Mouse (Mus musculus) adrenal gland (tissue): ENCODE results near the gene Alk.

ENCODE experiments used
- intact Hi-C: fragments of 180-260 bp; cut with DNase I; formaldehyde crosslinking; loops from one replicate; pipeline ENCODE4 v1.15.1; 2025

Alk gene

GRCm38 (mm10) chr17:71909107-71909506 lies 695.3 kb downstream of the Alk start:
- intact Hi-C loops = loop anchor here (5.0 kb wide), 1 partner anchor 333 kb away; no protein-coding TSS in a partner anchor

DNA sequence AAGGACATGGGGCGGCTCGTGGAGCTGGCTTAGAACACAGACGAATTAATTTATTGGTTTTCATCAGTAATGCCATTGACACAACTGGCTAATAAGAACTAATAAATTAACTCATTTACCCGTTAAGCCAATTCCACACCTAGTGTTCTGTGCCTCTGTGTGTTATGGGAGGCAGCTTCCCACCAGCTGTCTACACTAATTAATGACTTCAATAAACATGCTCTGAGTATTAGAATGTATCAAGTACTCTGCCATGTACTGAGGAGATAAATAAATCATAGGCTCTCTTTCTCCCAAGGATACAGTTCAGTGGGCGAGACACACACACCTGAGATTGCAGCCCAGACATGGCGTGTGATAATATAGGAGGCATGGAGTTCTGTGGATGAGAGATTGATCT lies 723.1 kb downstream of the Alk start:
- intact Hi-C loops = no loop called here

- intact Hi-C loops = loop anchor here (2.0 to 10.0 kb wide), 2 partner anchors 181 to 213 kb away; no protein-coding TSS in a partner anchor
Measured at GRCm38 (mm10) chr17:71875492-71875891, 728.9 kb downstream of the Alk start.

- intact Hi-C loops = loop anchor here (2.0 to 10.0 kb wide), 3 partner anchors 180 to 322 kb away; partner anchors contain the start of gene Spdya
Measured at GRCm38 (mm10) chr17:71874795-71875194, 729.6 kb downstream of the Alk start.

DNA sequence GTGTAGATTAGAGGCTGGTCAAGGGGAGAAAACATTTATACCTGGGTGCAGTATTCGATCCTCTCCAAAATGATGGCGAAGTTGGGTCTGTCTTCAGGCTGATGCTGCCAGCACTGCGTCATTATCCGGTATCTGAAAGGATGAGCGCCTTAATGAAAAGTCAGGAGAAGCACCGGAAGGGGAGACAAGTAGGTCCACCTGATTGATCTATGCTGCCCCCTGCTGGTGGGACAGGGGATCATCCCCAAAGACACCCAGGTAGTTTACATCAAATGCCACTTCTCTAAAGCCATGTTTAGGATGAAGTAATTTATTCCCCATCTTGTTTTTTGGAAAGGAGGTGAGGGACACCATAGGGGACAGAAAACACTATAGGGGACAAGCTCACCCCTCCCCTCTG lies 730.4 kb downstream of the Alk start:
- intact Hi-C loops = loop anchor here (2.0 to 10.0 kb wide), 3 partner anchors 179 to 322 kb away; partner anchors contain the start of gene Spdya

DNA sequence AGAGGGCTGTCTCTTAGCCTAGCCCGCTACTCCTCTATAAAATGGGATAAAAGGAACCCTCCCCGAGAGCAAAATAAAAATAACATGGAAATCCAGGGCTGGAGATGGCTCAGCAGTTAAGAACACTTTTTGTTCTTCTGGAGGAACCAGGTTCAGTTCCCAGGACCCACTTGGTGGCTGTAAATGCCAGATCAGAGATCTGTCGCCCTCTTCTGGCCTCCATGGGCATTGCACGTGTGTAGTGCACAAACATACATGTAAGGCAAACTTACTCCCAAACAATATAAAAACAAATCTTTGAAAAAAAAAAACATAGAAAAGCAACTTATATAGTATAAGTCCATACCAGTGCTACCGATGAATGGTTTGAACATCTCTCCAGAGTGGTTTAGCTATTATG lies 731.5 kb downstream of the Alk start:
- intact Hi-C loops = loop anchor here (5.0 to 10.0 kb wide), 2 partner anchors 178 to 321 kb away; partner anchors contain the start of gene Spdya

- intact Hi-C loops = loop anchor here (5.0 to 10.0 kb wide), 2 partner anchors 177 to 320 kb away; partner anchors contain the start of gene Spdya
Measured at GRCm38 (mm10) chr17:71871981-71872380, 732.4 kb downstream of the Alk start.

- intact Hi-C loops = loop anchor here (5.0 to 10.0 kb wide), 2 partner anchors 176 to 318 kb away; partner anchors contain the start of gene Spdya
Measured at GRCm38 (mm10) chr17:71870641-71871040, 733.8 kb downstream of the Alk start.

- intact Hi-C loops = loop anchor here (5.0 to 10.0 kb wide), 2 partner anchors 175 to 318 kb away; partner anchors contain the start of gene Spdya
Measured at GRCm38 (mm10) chr17:71870232-71870621, 734.2 kb downstream of the Alk start.

DNA sequence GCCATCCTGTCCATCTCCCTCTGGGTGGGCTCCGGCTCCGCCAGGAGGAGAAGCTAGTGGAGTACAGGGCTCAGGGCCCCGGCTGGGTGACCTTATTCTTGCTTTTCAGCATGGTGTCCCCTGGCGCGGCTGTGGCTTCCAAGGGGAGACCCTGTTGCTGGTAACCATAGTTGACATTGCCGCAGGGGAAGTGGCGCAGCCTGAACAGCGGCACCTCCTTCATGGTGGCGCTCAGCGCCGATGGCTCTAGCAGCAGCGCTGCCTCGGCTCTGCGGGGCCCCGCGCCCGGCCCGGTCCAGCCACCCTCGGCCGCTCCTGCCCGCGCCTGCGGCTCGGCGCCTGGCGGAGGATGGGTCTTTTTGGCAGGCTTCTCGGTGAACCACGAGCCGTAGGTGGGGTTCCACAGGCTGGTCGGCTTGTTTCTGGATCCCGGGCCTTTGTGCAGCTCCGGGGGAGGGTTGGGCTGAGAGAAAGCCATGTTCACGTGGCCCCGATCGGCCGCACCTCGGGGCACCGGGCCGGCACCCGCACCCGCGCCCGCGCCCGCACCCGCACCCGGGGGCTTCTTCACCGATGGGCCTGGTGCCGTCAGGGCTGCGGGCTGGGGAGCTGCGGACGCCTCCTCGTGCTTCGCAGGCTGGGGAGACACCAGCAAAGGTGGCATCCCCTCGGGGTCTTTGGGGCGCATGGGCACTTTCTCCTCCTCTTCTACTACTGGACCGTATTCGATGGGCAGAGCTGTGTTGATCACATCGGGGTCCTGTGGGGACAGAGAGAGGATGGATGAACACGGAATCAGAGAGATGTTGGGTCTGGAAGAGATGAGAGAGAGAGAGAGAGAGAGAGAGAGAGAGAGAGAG lies 734.8 kb downstream of the Alk start:
- intact Hi-C loops = loop anchor here (5.0 to 10.0 kb wide), 2 partner anchors 175 to 317 kb away; partner anchors contain the start of gene Spdya

DNA sequence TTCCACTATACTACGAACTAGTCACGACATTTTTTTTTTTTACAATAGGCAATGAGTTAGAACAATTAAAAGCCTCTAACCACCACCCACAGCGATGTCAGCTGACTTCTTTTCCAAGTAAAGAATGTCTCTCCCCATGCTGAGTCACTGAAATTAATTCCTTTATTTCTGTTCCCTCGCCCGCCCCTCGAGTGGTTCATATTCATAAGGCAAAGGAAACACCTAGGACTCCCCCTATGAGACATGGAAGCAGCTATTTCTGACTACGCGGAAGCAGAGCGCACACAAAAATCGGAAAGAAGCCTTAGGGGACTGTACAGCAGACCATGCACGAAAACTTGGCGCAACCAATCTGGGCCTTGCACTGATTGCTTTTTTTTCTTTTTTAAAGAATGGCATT lies 735.6 kb downstream of the Alk start:
- intact Hi-C loops = no loop called here

DNA sequence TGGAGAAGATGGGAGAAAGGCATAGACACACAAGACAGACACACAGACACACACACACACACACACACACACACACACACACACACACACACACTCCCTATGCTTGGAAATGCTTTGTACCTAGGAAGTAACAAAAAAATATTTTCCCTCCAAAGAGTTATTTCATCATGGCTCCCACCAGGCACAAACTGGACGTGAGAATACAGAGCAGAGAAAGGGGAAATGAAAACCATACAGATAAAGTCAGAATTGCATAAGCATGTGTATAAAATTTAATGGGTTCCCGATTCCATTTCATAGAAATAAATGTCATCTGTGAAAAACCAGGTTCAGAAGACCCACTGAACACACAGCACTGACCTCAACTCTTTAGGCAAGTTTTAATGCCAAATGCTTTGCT lies 736.5 kb downstream of the Alk start:
- intact Hi-C loops = no loop called here

DNA sequence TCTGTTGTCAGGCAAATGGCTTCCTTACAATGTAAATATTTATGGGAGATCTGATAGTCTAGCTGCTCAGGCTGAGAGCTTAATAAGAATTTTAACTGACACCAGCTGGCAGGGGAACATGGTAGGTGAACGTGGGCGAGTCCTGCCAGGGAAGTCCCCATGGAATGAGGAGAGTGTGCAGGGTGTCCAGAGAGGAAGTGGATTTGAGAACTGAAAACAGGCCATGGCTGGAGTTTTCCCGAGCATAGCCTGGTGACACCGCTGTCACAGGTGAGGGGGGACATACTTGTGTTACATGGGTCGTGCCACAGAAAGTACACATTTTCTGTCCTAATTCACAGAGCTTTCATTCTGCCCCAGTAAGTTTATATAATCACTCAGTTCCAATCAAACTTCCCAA lies 739.0 kb downstream of the Alk start:
- intact Hi-C loops = no loop called here

- intact Hi-C loops = no loop called here
Measured at GRCm38 (mm10) chr17:71864039-71864438, 740.4 kb downstream of the Alk start.

DNA sequence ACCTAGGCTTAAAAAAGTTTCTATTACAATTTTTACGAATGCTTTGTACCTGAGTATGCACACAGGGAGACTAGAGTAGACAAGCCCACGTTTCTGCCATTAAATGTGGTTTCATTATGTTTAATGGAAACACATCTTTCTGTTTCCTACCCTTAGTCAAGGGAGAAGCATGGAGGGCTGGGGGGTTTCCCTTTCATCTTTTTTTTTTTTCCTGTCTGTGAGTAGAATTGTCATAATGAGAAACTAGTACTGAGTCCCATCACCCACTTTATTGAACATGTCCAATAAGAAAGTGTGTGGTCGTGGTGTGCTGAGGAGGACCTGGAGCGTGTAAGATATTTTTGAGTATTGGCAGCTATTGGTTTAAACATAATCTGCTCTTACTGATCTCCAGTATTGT lies 741.5 kb downstream of the Alk start:
- intact Hi-C loops = no loop called here

DNA sequence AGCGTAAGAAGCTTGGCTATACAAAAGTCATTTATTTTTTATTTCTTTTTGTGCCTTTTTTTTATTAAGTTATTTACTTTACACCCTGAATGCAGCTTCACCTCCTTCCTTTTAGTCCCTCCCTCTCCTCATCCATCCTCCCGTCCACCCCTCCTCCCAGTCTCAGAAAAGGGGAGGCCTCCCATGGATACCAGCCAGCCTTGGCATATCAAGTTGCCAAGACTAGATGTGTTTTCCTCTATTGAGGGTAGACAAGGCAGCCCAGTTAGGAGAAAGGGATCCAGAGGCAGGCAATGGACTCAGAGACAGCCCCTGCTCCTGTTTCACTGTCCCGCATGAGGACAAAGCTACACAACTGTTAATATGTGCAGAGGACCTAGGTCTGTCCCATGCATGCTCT lies 742.2 kb downstream of the Alk start:
- intact Hi-C loops = no loop called here

- intact Hi-C loops = no loop called here
Measured at GRCm38 (mm10) chr17:71831960-71832359, 772.5 kb downstream of the Alk start.

DNA sequence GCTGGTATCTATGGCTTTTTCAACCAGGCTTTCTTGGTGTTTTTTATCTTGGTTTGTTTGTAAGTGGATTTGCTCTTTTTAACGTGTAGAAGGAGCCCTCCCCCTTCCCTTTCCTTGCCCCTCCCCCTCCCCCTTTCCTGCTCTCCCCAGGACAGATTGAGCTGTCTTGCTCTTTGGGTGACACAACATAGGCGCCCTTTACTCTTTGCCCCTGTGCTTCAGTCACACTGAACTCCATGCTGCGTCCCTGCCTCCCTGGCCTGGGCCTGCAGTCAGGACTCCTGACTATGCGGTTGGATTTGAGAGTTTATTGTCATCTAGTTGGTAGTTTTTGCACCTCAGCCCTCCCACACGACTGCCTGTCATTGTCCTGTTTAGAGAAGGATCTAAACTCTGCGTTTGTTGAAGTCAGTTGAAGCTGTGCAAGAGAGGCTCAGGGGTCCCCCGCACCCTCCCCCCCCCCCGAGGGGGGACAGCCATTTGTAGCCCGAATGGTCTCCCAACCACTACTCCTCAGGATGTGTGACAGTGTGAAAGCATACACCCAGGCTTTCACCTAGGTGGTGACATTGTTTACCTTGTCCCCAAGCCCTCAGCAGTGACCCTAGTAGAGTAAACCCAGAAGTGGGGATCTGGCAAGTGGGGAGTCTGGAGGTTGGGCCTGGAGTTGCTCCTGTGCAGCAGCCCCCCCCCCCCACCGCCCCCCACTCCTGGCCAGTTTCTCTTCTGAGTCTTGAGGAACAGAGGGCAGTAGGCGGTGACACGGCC lies 775.6 kb downstream of the Alk start:
- intact Hi-C loops = no loop called here

GRCm38 (mm10) chr17:71827627-71828026 lies 776.8 kb downstream of the Alk start:
- intact Hi-C loops = no loop called here

GRCm38 (mm10) chr17:71826603-71827002 lies 777.8 kb downstream of the Alk start:
- intact Hi-C loops = no loop called here

- intact Hi-C loops = no loop called here
Measured at GRCm38 (mm10) chr17:71823622-71824306, 780.7 kb downstream of the Alk start.
